Mouse (Mus musculus): Measurements from ENCODE around the gene Kcnma1.

- TF ChIP-seq CTCF (IDR thresholded peaks at IDR 0.05; ENCODE audit: low read depth), result no peak
- no peak for TF ChIP-seq EP300 (IDR thresholded peaks at IDR 0.05; ENCODE audit: low read depth)
Measured at GRCm38 (mm10) chr14:23486687-23487086, 527.6 kb downstream of the Kcnma1 start.
